Mouse (Mus musculus) Patski (cell line): ENCODE data around the gene Cavin1. TPM values are rescaled to one million over a fixed set of nuclear protein-coding genes. Genes with fewer than 3 reads are reported as not detected.

Experiments
- ATAC-seq: fragments of 100-300 bp; one replicate; pipeline ENCODE4 v1.8.0; 2021
- CTCF ChIA-PET: fragments of 350-600 bp; sonication (Branson Sonifier 250); formaldehyde crosslinking; loops from one replicate; lab custom pipeline; 2022; ENCODE audit warnings: inconsistent platforms; lab: Charles Lee
- POLR2A ChIA-PET: fragments of 350-600 bp; sonication (Branson Sonifier 250); formaldehyde crosslinking; loops from one replicate; lab custom pipeline; 2022; ENCODE audit warnings: antibody characterized with exemption, inconsistent platforms; lab: Charles Lee
- DNase-seq: peaks from one replicate; pipeline ENCODE4 v3.0.0-alpha.2; 2011; ENCODE audit warnings: low read depth, low spot score
- H3K27me3 ChIP-seq: fragments of 371-371 bp; one replicate; pipeline ENCODE4 v1.5.1; 2021
- CTCF ChIP-seq: fragments of 100-300 bp; IDR thresholded peaks from one replicate; pipeline ENCODE4 v1.5.1; 2021
- in situ Hi-C: fragments of 300-500 bp; cut with MboI; formaldehyde crosslinking; loops from 3 replicates; pipeline ENCODE4 v1.11.1; 2018; ENCODE audit warnings: low pct_unique_long_range_greater_than_20kb, mixed read lengths
- polyA plus RNA-seq: library from polyadenylated mRNA; unstranded; gene quantifications from one replicate; pipeline ENCODE4 v1.2.3, GENCODE M21; 2021

The Cavin1 gene
- polyA plus RNA-seq, 1 experiment from 2014 or later = 211 TPM

DNA sequence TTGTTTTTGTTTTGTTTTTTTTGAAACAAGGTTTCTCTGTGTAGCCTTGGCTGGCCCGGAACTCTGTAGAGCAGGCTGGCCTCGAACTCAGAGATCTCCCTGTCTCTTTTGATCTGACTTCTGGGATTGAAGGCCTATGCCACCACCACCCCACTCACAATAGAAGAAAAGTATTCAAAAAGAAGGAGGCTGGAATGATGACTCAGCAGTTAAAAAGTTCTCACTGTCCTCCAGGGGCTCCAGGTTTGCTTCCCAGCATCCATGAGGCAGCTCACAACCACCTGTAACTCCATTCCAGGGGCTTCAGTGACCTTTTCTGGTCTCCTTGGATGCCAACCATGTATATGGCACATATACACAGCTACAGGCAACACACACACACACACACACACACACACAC, 28.1 kb upstream of the Cavin1 start:
- in situ Hi-C loops = no loop called here
- DNase-seq (no peak), ATAC-seq (no peak)
- ChIA-PET CTCF (interaction anchor here (1.3 to 1.5 kb wide), 3 partner anchors 11 to 49 kb away, joined by 3 to 4 read pairs (median 4); no protein-coding TSS in a partner anchor), POLR2A (interaction anchor here (2.0 kb wide), 1 partner anchor 11 kb away, joined by 8 read pairs; the partner anchor contains the start of gene Atp6v0a1)
- TF ChIP-seq CTCF = no peak
- H3K27me3 ChIP-seq = no peaks in the 10 kb centered on the region

DNA sequence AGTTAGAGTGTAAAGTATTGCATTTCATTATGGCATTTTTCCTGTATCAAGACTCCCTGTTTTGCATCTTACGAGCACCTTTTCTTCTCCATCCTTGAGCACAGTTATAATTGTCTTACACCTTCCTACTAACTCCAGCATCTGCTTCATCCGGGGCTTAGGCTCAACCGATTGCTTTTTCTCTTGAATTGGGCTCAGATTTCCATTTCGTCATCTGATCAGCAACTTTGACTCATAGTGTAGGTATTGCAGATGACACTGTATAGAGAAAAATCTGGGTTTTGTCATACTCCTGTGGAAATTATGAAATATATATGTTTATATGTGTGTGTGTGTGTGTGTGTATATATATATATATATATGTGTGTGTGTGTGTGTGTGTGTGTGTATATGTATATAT, 25.8 kb upstream of the Cavin1 start:
- POLR2A ChIA-PET = no interaction called here
- H3K27me3 ChIP-seq = no peaks in the 10 kb centered on the region
- ATAC-seq = no peak
- TF ChIP-seq CTCF = no peak
- CTCF ChIA-PET = no interaction called here
- in situ Hi-C loops = no loop called here
- no peak for DNase-seq

DNA sequence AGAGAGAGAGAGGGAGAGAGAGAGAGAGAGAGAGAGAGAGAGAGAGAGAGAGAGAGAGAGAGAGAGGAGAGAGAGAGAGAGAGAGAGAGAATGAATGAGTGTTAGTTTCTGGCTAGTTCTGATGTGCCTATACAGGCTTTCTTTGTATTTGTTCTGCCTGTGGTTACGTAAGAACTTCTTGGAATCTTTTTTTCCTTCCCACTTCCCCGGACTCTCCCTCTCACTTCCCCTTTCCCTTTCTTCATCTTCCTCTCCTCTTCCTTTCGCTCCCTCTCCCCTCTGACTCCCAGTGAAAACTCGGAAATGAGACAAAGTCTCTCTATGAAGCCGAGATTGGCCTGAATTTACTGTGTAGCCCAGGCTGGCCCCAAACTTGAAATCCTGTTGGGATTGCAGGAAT, 24.0 kb upstream of the Cavin1 start:
- ATAC-seq = no peak
- CTCF ChIA-PET = no interaction called here
- H3K27me3 ChIP-seq = no peaks in the 10 kb centered on the region
- TF ChIP-seq CTCF = no peak
- in situ Hi-C loops = no loop called here
- POLR2A ChIA-PET = no interaction called here
- DNase-seq = no peak

DNA sequence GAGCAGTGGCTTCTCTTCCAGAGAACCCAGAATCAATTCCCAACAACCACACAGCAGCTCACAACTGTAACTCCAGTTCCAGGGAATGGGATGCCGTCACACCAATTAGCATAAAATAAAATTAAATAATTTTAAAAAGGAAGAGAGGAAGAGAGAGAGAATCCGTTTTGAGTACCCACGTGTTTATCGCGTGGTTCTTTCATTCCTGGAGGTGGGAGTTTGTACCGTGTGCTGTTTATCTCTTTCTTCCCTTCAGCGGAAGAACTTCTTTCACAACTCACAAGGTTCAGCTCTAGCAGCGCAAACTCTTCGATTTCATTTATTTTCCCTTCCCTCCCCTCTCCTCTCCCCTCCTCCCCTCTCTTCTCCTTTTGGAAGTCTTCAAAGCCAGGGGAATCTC, 23.5 kb upstream of the Cavin1 start:
- CTCF ChIA-PET = interaction anchor here (1.2 kb wide), 1 partner anchor 12 kb away, joined by 3 read pairs; no protein-coding TSS in a partner anchor
- DNase-seq = no peak
- POLR2A ChIA-PET = no interaction called here
- ATAC-seq = no peak
- H3K27me3 ChIP-seq = no peaks in the 10 kb centered on the region
- no peak for TF ChIP-seq CTCF
- in situ Hi-C loops = no loop called here

DNA sequence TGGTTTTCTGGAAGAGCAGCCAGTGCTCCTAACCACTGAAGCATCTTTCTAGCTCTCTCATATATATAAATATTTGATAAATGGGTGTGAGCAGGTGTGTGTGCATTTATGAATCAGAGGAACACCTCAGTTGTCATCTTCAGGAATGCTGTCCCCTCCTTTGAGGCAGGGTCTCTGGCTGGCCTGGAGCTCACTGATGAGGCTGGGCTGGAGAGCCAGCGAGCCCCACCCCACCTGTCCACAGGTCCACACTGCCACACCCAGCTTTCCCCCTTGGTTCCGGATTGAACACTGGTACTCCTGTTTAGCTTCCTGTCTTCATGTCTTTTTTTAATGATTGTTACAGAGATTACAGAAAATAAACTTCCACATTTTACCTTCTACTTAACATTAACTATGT, 22.8 kb upstream of the Cavin1 start:
- CTCF ChIA-PET = interaction anchor here (1.2 kb wide), 1 partner anchor 13 kb away, joined by 3 read pairs; no protein-coding TSS in a partner anchor
- ATAC-seq = no peak

DNA sequence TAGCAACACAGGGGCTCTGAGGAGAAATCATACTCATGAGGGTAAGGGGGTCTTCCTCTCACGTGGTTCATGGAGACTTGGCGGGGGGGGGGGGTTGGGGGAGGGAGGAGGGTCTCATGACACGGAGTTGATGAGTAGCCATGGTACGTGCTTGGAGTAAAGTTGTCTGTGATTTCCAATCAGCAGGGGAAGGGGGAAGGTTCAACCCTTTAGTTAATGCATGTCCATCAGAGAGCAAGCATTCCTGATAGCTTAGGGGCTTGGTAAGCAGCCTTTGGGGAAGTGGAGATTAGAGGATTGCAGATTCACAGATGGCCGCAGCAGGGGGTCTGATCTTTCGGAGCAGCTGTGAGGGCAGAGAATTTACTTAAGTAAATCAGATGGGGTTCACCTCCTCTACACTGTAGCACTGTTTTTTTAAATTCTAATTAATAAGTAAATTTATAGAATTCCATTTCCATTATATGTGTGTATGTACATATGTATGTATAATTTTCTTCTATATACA, 20.4 kb upstream of the Cavin1 start:
- ATAC-seq (no peak), DNase-seq (no peak)
- no peaks in the 10 kb centered on the region for H3K27me3 ChIP-seq
- in situ Hi-C loops = no loop called here
- ChIA-PET POLR2A (no interaction called here), CTCF (no interaction called here)
- TF ChIP-seq CTCF = no peak

More for the DNA sequence above, 22.8 kb upstream of the Cavin1 start:
- POLR2A ChIA-PET = interaction anchor here (0.7 kb wide), 1 partner anchor 10 kb away, joined by 3 read pairs; no protein-coding TSS in a partner anchor
- in situ Hi-C loops = no loop called here
- no peaks in the 10 kb centered on the region for H3K27me3 ChIP-seq
- no peak for DNase-seq
- TF ChIP-seq CTCF = no peak

DNA sequence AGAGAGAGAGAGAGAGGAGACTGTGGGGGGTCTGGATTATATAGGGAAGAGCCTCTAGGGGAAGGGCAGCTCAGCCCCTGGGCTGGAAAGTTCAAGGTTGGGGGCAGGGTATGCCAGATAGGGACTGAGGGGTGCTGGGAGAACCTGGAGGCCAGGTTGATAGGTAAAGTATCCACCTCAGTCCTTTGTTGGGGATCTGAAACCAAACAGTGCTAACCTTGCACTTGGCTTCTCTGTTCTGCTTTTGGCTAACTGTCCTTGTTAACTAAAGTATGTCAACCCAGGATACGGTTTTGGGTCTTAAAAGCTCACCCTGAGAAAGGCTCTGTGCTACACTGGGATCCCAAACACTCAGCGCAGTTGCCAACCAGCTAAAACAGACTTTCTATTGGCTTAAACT, 19.0 kb upstream of the Cavin1 start:
- ChIA-PET POLR2A (no interaction called here), CTCF (no interaction called here)
- in situ Hi-C loops = no loop called here
- DNase-seq = no peak
- no peak for ATAC-seq
- no peak for TF ChIP-seq CTCF
- no peaks in the 10 kb centered on the region for H3K27me3 ChIP-seq

DNA sequence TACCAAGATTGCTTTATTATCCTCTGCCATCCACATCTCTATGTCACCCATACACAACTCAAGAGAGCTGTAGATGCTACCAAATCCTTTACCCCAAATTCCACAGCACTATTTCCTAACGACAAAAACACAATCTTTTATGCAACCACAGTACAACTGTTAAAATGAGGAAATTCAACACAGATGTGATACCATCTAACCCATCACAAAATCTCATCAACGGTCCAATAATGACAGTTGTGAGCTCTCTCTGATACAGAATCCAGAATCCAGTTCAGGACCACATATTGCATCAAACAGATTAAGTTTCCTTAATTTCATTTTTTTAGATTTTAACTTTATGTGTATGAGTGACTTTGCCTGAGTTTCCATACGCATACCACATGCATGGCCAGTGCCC, 18.0 kb upstream of the Cavin1 start:
- in situ Hi-C loops = no loop called here
- CTCF ChIA-PET = interaction anchor here (1.0 to 1.6 kb wide), 4 partner anchors 10 to 71 kb away, joined by 3 to 5 read pairs (median 4); no protein-coding TSS in a partner anchor
- no peak for TF ChIP-seq CTCF
- ATAC-seq (no peak), DNase-seq (no peak)
- no peaks in the 10 kb centered on the region for H3K27me3 ChIP-seq
- POLR2A ChIA-PET = interaction anchor here (0.6 to 2.0 kb wide), 2 partner anchors 21 to 33 kb away, joined by 3 to 4 read pairs; partner anchors contain the start of gene Atp6v0a1

DNA sequence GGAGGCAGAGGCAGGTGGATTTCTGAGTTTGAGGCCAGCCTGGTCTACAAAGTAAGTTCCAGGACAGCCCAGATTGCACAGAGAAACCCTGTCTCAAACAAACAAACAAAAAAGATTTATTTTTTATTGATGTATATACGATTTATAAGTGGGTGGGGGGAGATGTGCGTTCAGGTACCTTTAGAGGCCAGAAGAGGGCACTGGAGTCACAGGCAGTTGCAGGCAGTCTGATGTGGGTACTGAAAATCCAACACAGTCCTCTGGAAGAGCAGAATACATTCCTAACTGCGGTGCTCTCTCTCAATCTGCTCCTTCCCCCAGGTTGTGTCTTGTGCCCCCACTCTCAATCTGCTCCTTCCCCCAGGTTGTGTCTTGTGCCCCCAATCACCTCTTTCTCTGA, 14.9 kb upstream of the Cavin1 start:
- in situ Hi-C loops = no loop called here
- ChIA-PET POLR2A (no interaction called here), CTCF (interaction anchor here (2.9 kb wide), 1 partner anchor 70 kb away, joined by 16 read pairs; no protein-coding TSS in a partner anchor)
- no peak for ATAC-seq
- H3K27me3 ChIP-seq = no peaks in the 10 kb centered on the region
- peak; percentile 74 for TF ChIP-seq CTCF
- no peak for DNase-seq

DNA sequence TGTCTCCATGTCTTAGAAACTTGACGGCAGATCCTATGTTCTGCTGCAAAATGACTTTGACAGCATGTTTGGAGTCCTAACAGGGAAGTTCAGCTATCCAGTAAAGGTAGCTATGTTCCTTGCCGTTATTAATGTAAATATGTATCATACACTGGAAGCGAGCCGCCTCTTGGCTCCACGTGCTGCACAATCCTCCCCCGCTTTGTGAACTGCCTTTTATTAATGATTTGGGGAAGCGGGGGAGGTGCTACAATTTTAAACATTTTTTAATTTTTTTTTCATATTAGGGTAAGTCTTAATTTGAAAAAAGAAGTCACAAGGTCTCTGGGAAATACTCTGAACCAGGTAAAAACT, 13.1 kb upstream of the Cavin1 start:
- DNase-seq = no peak
- POLR2A ChIA-PET = interaction anchor here (0.6 to 1.4 kb wide), 3 partner anchors 10 to 253 kb away, joined by 3 read pairs; no protein-coding TSS in a partner anchor
- H3K27me3 ChIP-seq = no peaks in the 10 kb centered on the region
- in situ Hi-C loops = loop anchor here (5.0 kb wide), 1 partner anchor 74 kb away; no protein-coding TSS in a partner anchor
- ATAC-seq = no peak
- CTCF ChIA-PET = interaction anchor here (0.8 to 2.9 kb wide), 15 partner anchors 13 to 193 kb away, joined by 3 to 16 read pairs (median 4); partner anchors contain the start of gene Cavin1
- no peak for TF ChIP-seq CTCF

DNA sequence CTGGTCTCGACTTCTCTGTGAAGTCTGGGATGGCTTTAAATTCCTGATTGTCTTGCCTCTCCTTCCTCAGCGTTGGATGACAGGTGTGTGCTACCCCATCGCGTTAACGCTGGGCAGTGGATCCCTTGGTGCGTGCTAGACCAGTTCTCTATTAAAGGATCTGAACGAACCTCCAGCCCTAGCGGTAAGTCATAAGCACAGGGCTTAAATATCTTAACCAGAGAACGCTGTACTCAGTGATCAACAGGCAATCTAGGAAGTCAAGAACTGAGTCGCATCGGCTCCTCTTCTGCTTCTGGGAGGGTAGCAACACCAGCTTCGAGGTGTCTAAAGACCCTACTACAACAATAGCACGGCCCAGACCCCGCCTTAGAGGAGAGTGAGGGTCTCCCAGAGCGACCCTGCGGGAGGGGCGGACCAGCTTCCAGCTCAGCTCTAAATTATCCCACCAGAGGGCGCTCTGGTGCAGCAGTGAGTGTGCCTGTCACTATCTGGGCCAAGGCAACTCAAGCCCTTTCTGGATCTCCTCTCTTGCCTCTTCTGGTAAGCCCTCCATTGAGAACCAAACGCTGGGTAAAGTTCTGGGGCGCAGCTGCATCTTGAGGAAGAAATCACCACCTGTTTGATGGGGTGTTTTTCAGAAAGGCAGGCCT, 12.6 kb upstream of the Cavin1 start:
- no peaks in the 10 kb centered on the region for H3K27me3 ChIP-seq
- in situ Hi-C loops = loop anchor here (5.0 kb wide), 1 partner anchor 74 kb away; no protein-coding TSS in a partner anchor
- ATAC-seq (no peak), DNase-seq (no peak)
- peak; percentile 94 for TF ChIP-seq CTCF
- POLR2A ChIA-PET = interaction anchor here (0.6 to 1.4 kb wide), 3 partner anchors 10 to 253 kb away, joined by 3 read pairs; no protein-coding TSS in a partner anchor
- CTCF ChIA-PET = interaction anchor here (0.7 to 2.9 kb wide), 17 partner anchors 12 to 194 kb away, joined by 3 to 16 read pairs (median 4); partner anchors contain the start of genes Cavin1 and Naglu
